Mouse (Mus musculus): ENCODE results near the gene Tm9sf2. TPM values are rescaled to one million over a fixed set of nuclear protein-coding genes. Genes with fewer than 3 reads are reported as not detected.

Gene Tm9sf2
- polyA plus RNA-seq, 1 experiment from 2014 or later: 115 TPM

DNA sequence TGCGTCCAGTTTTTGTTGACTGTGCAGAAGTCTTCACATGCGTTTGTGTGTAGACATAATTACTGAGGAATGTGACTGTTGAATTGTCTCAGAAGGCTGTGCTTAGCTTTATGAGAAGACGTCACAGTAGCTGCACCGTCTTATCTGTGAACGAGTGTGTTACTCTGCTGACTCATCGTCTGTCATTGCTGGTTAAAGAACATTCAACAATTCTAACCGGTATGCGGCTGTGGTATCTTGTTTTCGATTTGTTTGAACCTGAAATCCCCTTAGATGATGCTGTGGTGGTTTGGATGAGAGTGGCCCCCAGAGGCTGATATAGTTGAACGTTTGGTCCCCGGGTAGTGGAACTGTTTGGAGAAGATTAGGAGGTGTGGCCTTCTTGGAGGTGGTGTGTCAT is 77.1 kb downstream of the Tm9sf2 start:
- Histone ChIP-seq H3K9ac (replicated peaks) (no peak overlapping the region), H3K4me1 (peaks cover 9% of the 10 kb centered on the region), H3K27me3 (0 out of 2 replicates have a peak, but pooled peaks cover 3% of the 10 kb centered on the region), H3K9me3 (no peaks in the 10 kb centered on the region), H3K4me3 (no peak overlapping the region), H3K36me3 (no peaks in the 10 kb centered on the region), H3K27ac (replicated peaks) (no peak overlapping the region), H3K4me2 (replicated peaks) (no peak overlapping the region)
- no peak for ATAC-seq (replicated peaks)
- WGBS: 90% methylated on average over 11 of the region's 11 CpGs

DNA sequence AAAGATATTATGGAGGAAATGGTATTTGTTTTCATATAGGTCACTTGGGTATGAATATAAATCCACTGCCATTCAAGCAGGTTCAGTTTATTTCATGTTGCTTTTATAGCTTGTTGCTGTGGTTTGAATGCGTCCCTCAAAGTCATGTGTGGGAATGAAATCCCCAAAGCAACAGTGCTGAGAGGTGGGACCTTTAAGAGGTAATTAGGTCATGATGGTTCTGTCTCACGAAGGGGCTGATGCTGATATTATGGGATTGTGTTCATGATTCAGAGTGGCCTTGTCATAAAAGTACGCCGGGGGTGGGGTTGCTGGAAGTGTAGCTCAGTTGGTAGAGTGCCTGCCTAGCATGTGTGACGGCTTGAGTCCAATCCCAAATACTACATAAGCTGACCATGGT is 81.4 kb downstream of the Tm9sf2 start:
- Histone ChIP-seq H3K27me3 (no peaks in the 10 kb centered on the region), H3K27ac (replicated peaks) (no peak overlapping the region), H3K4me2 (replicated peaks) (no peak overlapping the region), H3K9me3 (no peaks in the 10 kb centered on the region), H3K4me3 (no peak overlapping the region), H3K9ac (replicated peaks) (no peak overlapping the region), H3K36me3 (no peaks in the 10 kb centered on the region), H3K4me1 (no peaks in the 10 kb centered on the region)
- ATAC-seq (replicated peaks): no peak
- WGBS: 92% methylated on average over 5 of the region's 5 CpGs

DNA sequence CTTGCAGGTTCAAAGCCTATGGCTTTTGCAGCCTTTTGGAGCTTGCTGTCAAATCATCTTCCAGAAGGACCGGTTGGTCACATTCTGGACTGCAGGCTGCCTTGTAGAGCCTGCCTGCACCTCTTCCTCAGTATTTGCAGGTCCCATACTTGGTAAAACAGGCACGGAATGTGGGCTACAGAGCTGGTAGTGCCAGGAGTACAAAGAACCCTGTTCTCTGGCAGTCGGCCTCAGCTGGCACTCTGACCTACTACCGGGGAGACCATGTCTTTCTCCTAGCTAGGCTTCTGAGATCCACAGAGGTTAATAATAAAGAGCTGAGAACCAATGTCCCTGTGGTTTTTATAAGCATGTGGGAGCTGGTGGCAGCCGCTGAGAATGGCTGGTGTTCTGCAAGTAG is 83.1 kb downstream of the Tm9sf2 start:
- no peaks in the 10 kb centered on the region for H3K36me3 ChIP-seq
- ATAC-seq (replicated peaks): no peak
- 70% methylated on average over 5 of the region's 5 CpGs for WGBS

DNA sequence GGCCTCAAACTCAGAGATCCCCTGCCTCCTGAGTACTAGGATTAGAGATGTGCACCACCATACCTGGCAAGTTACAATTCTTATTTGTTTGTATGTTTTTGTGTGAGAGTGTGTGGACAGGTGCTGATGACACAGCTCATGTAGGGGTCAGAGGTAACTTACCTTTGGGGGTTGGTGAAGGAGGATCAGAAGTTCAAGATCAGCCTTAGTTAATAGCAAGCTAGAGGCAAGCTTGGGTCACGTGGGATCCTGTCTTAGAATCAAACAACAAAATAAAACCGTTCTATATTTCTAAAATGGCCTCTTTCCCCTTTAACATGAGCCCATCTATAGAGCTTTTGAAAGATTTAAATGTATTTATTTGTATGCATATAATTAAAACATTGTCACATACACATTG is 83.7 kb downstream of the Tm9sf2 start:
- WGBS: 29% methylated on average over 2 of the region's 2 CpGs
- no peak overlapping the region for H3K4me3 ChIP-seq
- H3K4me1 ChIP-seq: no peaks in the 10 kb centered on the region
- no peaks in the 10 kb centered on the region for H3K27me3 ChIP-seq
- no peaks in the 10 kb centered on the region for H3K36me3 ChIP-seq
- H3K27ac ChIP-seq (replicated peaks): no peak overlapping the region
- H3K9ac ChIP-seq (replicated peaks): no peak overlapping the region
- no peaks in the 10 kb centered on the region for H3K9me3 ChIP-seq
- no peak for ATAC-seq (replicated peaks)
- H3K4me2 ChIP-seq (replicated peaks): no peak overlapping the region

More for the DNA sequence above, 83.1 kb downstream of the Tm9sf2 start:
- Histone ChIP-seq H3K27me3 (no peaks in the 10 kb centered on the region), H3K9ac (replicated peaks) (no peak overlapping the region), H3K9me3 (no peaks in the 10 kb centered on the region), H3K4me2 (replicated peaks) (no peak overlapping the region), H3K27ac (replicated peaks) (no peak overlapping the region), H3K4me1 (no peaks in the 10 kb centered on the region), H3K4me3 (no peak overlapping the region)

DNA sequence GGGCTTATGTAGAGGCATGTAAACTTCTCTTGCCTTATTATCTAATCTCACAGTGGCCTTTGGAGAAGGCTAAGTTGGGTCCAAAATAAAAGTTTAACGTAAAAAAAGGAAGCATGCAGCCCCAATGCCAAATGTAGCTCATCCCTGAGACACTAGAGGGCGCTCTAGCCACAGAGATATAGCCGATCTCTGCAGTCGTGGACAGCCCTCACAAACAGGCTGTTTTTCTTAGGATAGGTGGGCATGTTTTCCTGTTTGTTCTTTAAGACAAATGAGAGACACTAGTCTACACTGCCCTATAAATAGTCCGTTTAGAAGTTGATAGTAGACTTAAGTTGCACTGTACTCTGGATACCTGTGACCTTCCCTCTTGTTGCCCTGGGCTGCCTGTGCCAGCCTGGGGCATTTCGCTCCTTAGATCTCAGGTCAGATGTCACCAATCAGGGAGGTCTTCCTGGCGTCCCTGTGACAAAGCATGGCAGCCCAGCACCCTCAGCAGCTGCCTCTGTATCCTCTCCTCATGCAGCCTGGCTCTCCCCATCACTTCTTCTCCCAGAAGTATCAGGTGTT is 84.2 kb downstream of the Tm9sf2 start:
- Histone ChIP-seq H3K36me3 (no peaks in the 10 kb centered on the region), H3K27me3 (no peaks in the 10 kb centered on the region), H3K27ac (replicated peaks) (no peak overlapping the region), H3K4me1 (no peaks in the 10 kb centered on the region), H3K9me3 (no peaks in the 10 kb centered on the region), H3K4me2 (replicated peaks) (no peak overlapping the region), H3K9ac (replicated peaks) (no peak overlapping the region), H3K4me3 (no peak overlapping the region)
- WGBS: 15% methylated on average over 7 of the region's 7 CpGs
- ATAC-seq (replicated peaks): peak; percentile 73

DNA sequence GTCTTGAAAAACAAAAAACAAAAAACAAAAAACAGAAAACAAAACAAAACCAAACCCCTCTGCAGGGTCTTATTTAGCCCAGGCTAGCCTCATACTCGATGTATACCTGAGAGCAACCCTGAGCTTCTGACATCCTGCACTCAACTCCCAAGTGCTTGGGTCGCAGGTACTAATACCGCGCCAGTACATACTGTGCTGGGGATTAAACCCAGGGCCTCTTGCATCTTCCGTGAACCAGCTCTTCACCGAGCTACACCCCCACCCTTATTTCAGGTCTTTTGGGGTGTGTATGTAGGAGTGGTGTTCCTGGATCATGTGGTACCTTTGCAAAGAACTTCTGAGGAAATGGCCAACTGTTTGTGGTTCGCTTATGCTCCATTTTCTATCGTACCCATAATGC is 87.8 kb downstream of the Tm9sf2 start:
- H3K4me3 ChIP-seq: no peak overlapping the region
- no peaks in the 10 kb centered on the region for H3K4me1 ChIP-seq
- no peak overlapping the region for H3K9ac ChIP-seq (replicated peaks)
- no peak overlapping the region for H3K4me2 ChIP-seq (replicated peaks)
- no peaks in the 10 kb centered on the region for H3K36me3 ChIP-seq
- 94% methylated on average over 8 of the region's 8 CpGs for WGBS
- H3K9me3 ChIP-seq: no peaks in the 10 kb centered on the region
- H3K27ac ChIP-seq (replicated peaks): no peak overlapping the region
- no peaks in the 10 kb centered on the region for H3K27me3 ChIP-seq
- no peak for ATAC-seq (replicated peaks)

DNA sequence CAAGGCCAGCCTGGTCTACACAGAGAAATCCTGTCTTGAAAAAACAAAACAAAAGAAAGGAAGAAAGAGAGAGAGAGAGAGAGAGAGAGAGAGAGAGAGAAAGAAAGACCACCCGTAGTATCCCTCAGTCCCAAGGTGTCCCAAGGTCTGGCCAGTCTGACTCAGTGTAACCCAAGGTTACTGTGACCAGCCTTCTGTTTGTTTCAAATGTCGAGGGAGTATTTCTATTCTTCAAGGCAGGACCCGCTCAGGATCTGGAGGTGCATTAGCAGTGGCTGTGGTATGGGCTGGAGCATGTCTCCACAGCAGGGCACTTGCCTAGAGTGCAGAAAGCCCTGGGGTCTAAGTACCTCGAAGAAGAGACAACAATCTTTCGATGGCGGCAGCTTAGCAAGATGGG is 90.0 kb downstream of the Tm9sf2 start:
- H3K9me3 ChIP-seq: no peaks in the 10 kb centered on the region
- ATAC-seq (replicated peaks): no peak
- no peak overlapping the region for H3K27ac ChIP-seq (replicated peaks)
- H3K9ac ChIP-seq (replicated peaks): no peak overlapping the region
- no peak overlapping the region for H3K4me3 ChIP-seq
- H3K4me2 ChIP-seq (replicated peaks): no peak overlapping the region
- 82% methylated on average over 6 of the region's 6 CpGs for WGBS
- no peaks in the 10 kb centered on the region for H3K4me1 ChIP-seq
- H3K27me3 ChIP-seq: no peaks in the 10 kb centered on the region
- H3K36me3 ChIP-seq: no peaks in the 10 kb centered on the region

DNA sequence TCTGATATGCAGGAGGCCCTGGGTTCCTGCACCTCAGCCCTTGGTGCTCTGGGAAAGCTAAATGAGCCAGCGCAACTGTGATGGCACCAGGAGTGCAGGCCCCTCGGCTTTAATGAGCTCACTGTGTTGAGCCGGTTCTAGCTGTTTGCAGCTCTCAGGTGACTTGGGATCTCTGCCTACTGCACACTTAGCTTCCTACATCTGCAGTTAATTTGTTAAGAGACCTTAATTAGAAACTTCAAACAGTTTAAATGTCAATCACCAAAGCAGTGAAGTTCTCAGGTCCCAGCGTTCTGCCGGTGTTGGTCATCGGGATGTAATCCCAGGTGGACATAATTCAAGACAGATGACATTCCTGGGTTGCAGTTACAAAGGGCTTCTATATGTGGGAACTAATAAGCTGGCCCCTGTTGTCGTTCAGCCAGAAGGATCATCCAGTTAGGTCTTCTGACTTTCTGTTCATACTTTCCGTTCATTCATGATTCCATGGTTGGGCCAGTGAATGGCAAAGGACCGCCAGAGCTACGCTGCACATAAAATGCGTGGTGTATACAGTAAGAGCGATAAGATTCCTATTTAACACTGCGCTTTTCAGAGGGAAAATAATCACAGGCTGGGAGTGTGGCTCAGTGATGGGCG is 93.5 kb downstream of the Tm9sf2 start:
- Histone ChIP-seq H3K4me2 (replicated peaks) (no peak overlapping the region), H3K9me3 (no peaks in the 10 kb centered on the region), H3K36me3 (no peaks in the 10 kb centered on the region), H3K9ac (replicated peaks) (no peak overlapping the region), H3K4me3 (no peak overlapping the region), H3K4me1 (no peaks in the 10 kb centered on the region), H3K27me3 (no peaks in the 10 kb centered on the region), H3K27ac (replicated peaks) (no peak overlapping the region)
- ATAC-seq (replicated peaks): no peak
- WGBS: 75% methylated on average over 14 of the region's 14 CpGs

DNA sequence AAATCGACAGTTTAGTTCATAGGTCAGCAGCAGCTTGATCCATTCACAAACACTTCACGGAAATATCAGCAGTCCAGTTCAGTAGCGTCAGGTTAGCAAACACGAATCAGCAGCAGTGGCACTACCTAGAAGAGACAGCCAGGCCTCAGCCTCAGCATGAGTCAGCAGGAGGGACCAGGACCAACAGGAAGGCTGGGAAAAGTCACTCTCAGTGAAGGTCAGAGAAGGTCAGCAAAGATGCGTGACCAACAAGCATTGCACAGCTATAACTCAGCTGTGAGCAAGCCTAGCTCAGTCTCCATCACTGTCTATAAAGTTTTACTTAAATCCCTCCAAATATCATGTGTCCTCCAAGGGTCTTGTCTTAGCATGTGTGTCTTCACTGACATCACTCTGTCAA is 102.3 kb downstream of the Tm9sf2 start:
- no peak overlapping the region for H3K27ac ChIP-seq (replicated peaks)
- no peak overlapping the region for H3K4me2 ChIP-seq (replicated peaks)
- no peaks in the 10 kb centered on the region for H3K36me3 ChIP-seq
- no peak overlapping the region for H3K4me3 ChIP-seq
- no peak overlapping the region for H3K9ac ChIP-seq (replicated peaks)
- H3K4me1 ChIP-seq: no peaks in the 10 kb centered on the region
- H3K27me3 ChIP-seq: no peaks in the 10 kb centered on the region
- 95% methylated on average over 5 of the region's 5 CpGs for WGBS
- no peaks in the 10 kb centered on the region for H3K9me3 ChIP-seq
- ATAC-seq (replicated peaks): no peak

Other genes with a start within 250 kb of the Tm9sf2 start
- gene Ubac2, start 228.4 kb upstream of the Tm9sf2 start, polyA plus RNA-seq (2015; fragmentation: Nextera tagmentation; extraction: Ambion mirVana): 51.8 and 53.5 TPM in 2 replicates
- gene Gpr18, start 191.3 kb upstream of the Tm9sf2 start, polyA plus RNA-seq (2015; fragmentation: Nextera tagmentation; extraction: Ambion mirVana): 0.17 and 0.29 TPM in 2 replicates
- gene Gpr183, start 141.8 kb upstream of the Tm9sf2 start, polyA plus RNA-seq (2015; fragmentation: Nextera tagmentation; extraction: Ambion mirVana): 0.98 and 1.6 TPM in 2 replicates
- not detected in 2 replicates for gene Timm8a2, start 72.4 kb upstream of the Tm9sf2 start, polyA plus RNA-seq (2015; fragmentation: Nextera tagmentation; extraction: Ambion mirVana)
- gene Clybl, start 74.7 kb downstream of the Tm9sf2 start, polyA plus RNA-seq (2015; fragmentation: Nextera tagmentation; extraction: Ambion mirVana): 10.5 and 12.4 TPM in 2 replicates

Measured in forebrain, embryonic 15.5 days (tissue).